Mouse (Mus musculus): ENCODE measurements at regions not wholly inside any gene's neighbourhood (a gene's known extent, or its start where the extent isn't known, plus 50 kb on each side); places are given as distances from the start of the nearest gene placed in this dataset.

DNA sequence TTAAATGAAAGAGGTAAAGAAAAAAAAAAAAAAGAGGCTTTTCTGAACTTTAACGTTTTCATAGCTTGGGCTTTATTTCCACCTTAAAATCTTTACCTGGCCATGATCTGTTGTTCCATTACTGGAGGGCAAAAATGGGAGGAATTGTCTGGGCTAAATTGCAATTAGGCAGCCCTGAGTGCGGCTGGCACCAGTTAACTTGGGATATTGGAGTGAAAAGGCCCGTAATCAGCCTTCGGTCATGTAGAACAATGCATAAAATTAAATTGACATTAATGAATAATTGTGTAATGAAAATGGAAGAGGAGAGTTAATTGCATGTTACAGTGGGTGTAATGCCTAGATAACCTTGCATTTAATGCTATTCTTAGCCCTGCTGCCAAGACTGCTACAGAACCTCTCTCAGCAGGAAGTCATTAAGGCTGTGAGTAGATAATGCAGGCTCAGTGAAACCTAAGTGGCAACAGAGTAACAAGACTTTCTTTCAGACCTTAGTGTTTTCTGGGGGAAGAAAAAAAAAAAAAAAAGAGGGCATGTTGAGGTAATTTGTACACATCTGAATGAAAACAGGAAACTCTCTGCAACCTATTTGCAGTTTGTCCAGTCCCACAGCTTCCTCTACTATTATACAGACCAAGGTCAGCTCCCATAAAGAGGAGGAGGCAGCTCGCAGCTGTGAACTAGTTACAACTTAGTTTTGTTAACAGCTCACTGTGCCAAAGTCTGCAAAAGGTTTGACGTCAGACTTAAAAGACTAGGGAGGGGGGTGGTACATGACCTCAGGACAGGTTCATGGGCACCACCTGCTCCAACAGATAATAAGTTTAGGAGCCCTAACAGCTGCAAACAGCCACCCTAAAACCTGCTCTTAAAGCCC lies 290.4 kb downstream of the Lmo4 start:
- H3K27me3 ChIP-seq (replicated peaks; ENCODE audit: control insufficient read depth, insufficient read depth, low read length) = no peaks in the 10 kb centered on the region
- peak; percentile 1 for DNase-seq
- H3K27ac ChIP-seq (ENCODE audit: insufficient read depth, low read depth, low read length) = no peak overlapping the region
- no peak overlapping the region for H3K4me3 ChIP-seq (ENCODE audit: insufficient read depth, low read depth, low read length)
- WGBS = 37% methylated on average over 6 of the region's 6 CpGs
- TF ChIP-seq CTCF (conservative IDR thresholded peaks at IDR 0.05; ENCODE audit: insufficient read depth, insufficient read length, low read depth, low read length) (no peak), POLR2A (IDR thresholded peaks at IDR 0.05; ENCODE audit: low read depth, low read length) (no peak)
- no peaks in the 10 kb centered on the region for H3K36me3 ChIP-seq (ENCODE audit: control insufficient read depth, insufficient read depth, low read length)
- H3K4me1 ChIP-seq (ENCODE audit: control insufficient read depth, insufficient read depth, low read length) = no peaks in the 10 kb centered on the region

- TF ChIP-seq CTCF (conservative IDR thresholded peaks at IDR 0.05; ENCODE audit: insufficient read depth, insufficient read length, low read depth, low read length) (no peak), POLR2A (IDR thresholded peaks at IDR 0.05; ENCODE audit: low read depth, low read length) (no peak)
- Histone ChIP-seq H3K4me3 (ENCODE audit: insufficient read depth, low read depth, low read length) (no peak overlapping the region), H3K4me1 (ENCODE audit: control insufficient read depth, insufficient read depth, low read length) (no peaks in the 10 kb centered on the region), H3K27me3 (replicated peaks; ENCODE audit: control insufficient read depth, insufficient read depth, low read length) (no peaks in the 10 kb centered on the region), H3K27ac (ENCODE audit: insufficient read depth, low read depth, low read length) (no peak overlapping the region), H3K36me3 (ENCODE audit: control insufficient read depth, insufficient read depth, low read length) (no peaks in the 10 kb centered on the region)
- 41% methylated on average over 3 of the region's 3 CpGs for WGBS
- DNase-seq = no peak
Measured at GRCm38 (mm10) chr3:143913044-143913574, 291.9 kb downstream of the Lmo4 start.

- TF ChIP-seq POLR2A (IDR thresholded peaks at IDR 0.05; ENCODE audit: low read depth, low read length) = no peak
- TF ChIP-seq CTCF (conservative IDR thresholded peaks at IDR 0.05; ENCODE audit: insufficient read depth, insufficient read length, low read depth, low read length) = no peak
- DNase-seq = no peak
- Histone ChIP-seq H3K27ac (ENCODE audit: insufficient read depth, low read depth, low read length) (no peak overlapping the region), H3K36me3 (ENCODE audit: control insufficient read depth, insufficient read depth, low read length) (no peaks in the 10 kb centered on the region), H3K27me3 (replicated peaks; ENCODE audit: control insufficient read depth, insufficient read depth, low read length) (no peaks in the 10 kb centered on the region), H3K4me1 (ENCODE audit: control insufficient read depth, insufficient read depth, low read length) (no peaks in the 10 kb centered on the region), H3K4me3 (ENCODE audit: insufficient read depth, low read depth, low read length) (no peak overlapping the region)
- WGBS = 69% methylated on average over 6 of the region's 6 CpGs
Measured at GRCm38 (mm10) chr3:143912433-143912832, 292.6 kb downstream of the Lmo4 start.

DNA sequence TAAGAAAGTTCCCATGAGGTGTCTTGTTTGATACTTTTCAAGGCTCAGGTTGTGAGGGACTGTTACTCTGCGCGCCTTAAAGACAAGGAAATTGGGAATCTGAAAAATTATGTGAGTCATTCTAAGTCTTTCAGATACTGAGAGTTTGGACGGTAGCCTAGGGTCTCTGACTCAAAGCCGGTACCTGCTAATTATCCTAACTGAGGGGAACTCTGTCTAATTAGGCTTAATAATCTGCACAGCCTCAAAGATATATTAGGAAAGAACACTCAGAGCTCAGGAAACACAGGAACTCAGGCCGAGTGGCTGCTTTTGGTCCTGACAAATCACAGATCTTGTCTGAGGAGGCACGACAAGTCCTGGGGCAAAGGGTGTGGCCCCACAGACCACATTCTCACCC lies 295.7 kb downstream of the Lmo4 start:
- DNase-seq = no peak
- 76% methylated on average over 6 of the region's 6 CpGs for WGBS
- Histone ChIP-seq H3K27ac (ENCODE audit: insufficient read depth, low read depth, low read length) (no peak overlapping the region), H3K27me3 (replicated peaks; ENCODE audit: control insufficient read depth, insufficient read depth, low read length) (no peaks in the 10 kb centered on the region), H3K4me3 (ENCODE audit: insufficient read depth, low read depth, low read length) (no peak overlapping the region), H3K36me3 (ENCODE audit: control insufficient read depth, insufficient read depth, low read length) (no peaks in the 10 kb centered on the region), H3K4me1 (ENCODE audit: control insufficient read depth, insufficient read depth, low read length) (no peaks in the 10 kb centered on the region)
- no peak for TF ChIP-seq POLR2A (IDR thresholded peaks at IDR 0.05; ENCODE audit: low read depth, low read length)
- TF ChIP-seq CTCF (conservative IDR thresholded peaks at IDR 0.05; ENCODE audit: insufficient read depth, insufficient read length, low read depth, low read length) = no peak

DNA sequence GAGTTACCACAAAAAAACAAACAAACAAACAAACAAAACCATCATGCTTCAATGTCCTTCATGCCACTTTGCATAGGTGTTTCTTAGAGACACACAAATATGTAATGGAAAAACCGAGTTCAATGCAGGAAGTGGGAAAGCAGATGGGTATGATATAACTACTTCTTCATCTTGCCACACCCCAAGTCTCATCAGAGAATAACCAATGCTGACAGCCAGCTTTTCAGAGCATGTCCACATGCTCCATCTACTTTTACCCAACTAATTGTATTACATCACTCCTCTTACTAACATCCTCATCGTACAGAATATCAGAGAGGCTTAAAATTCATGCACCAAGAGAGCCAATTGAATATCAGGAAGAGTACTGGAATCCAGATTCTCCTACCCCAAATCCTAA lies 301.6 kb downstream of the Lmo4 start:
- Histone ChIP-seq H3K4me3 (ENCODE audit: insufficient read depth, low read depth, low read length) (no peak overlapping the region), H3K27me3 (replicated peaks; ENCODE audit: control insufficient read depth, insufficient read depth, low read length) (no peaks in the 10 kb centered on the region), H3K36me3 (ENCODE audit: control insufficient read depth, insufficient read depth, low read length) (no peaks in the 10 kb centered on the region), H3K4me1 (ENCODE audit: control insufficient read depth, insufficient read depth, low read length) (no peaks in the 10 kb centered on the region), H3K27ac (ENCODE audit: insufficient read depth, low read depth, low read length) (no peak overlapping the region)
- 87% methylated on average over 2 of the region's 2 CpGs for WGBS
- TF ChIP-seq CTCF (conservative IDR thresholded peaks at IDR 0.05; ENCODE audit: insufficient read depth, insufficient read length, low read depth, low read length) (no peak), POLR2A (IDR thresholded peaks at IDR 0.05; ENCODE audit: low read depth, low read length) (no peak)
- DNase-seq = no peak

DNA sequence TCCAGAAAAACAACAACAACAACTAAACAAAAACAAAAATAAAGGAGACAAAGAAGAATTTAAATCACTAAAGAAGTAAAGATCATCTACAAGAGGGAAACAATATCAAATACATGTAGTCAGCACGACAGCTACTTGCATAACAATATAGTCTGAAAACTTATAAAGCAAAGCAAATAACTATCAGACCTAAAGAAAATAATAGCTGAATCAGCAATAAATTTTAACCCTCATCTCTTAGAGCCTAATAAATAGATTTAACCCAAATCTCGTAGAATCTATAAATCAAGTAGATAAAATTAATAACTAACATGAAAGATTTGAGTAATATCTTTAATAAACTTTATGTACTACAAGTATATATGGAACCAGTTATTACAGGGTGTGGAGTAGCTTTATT lies 324.2 kb downstream of the Lmo4 start:
- TF ChIP-seq POLR2A (IDR thresholded peaks at IDR 0.05; ENCODE audit: low read depth, low read length) = no peak
- no peak for TF ChIP-seq CTCF (conservative IDR thresholded peaks at IDR 0.05; ENCODE audit: insufficient read depth, insufficient read length, low read depth, low read length)
- no peak overlapping the region for H3K4me3 ChIP-seq (ENCODE audit: insufficient read depth, low read depth, low read length)
- WGBS = 83% methylated on average over 2 of the region's 2 CpGs

GRCm38 (mm10) chr3:143873876-143874275 lies 331.1 kb downstream of the Lmo4 start:
- H3K4me1 ChIP-seq (ENCODE audit: control insufficient read depth, insufficient read depth, low read length) = no peaks in the 10 kb centered on the region
- no peak overlapping the region for H3K27ac ChIP-seq (ENCODE audit: insufficient read depth, low read depth, low read length)
- TF ChIP-seq POLR2A (IDR thresholded peaks at IDR 0.05; ENCODE audit: low read depth, low read length) (no peak), CTCF (conservative IDR thresholded peaks at IDR 0.05; ENCODE audit: insufficient read depth, insufficient read length, low read depth, low read length) (no peak)
- H3K36me3 ChIP-seq (ENCODE audit: control insufficient read depth, insufficient read depth, low read length) = no peaks in the 10 kb centered on the region
- no peaks in the 10 kb centered on the region for H3K27me3 ChIP-seq (replicated peaks; ENCODE audit: control insufficient read depth, insufficient read depth, low read length)
- H3K4me3 ChIP-seq (ENCODE audit: insufficient read depth, low read depth, low read length) = no peak overlapping the region
- no peak for DNase-seq
- WGBS = 89% methylated on average over 3 of the region's 3 CpGs

More for the DNA sequence above, 324.2 kb downstream of the Lmo4 start:
- no peak for DNase-seq
- no peak overlapping the region for H3K27ac ChIP-seq (ENCODE audit: insufficient read depth, low read depth, low read length)
- H3K36me3 ChIP-seq (ENCODE audit: control insufficient read depth, insufficient read depth, low read length) = no peaks in the 10 kb centered on the region
- no peaks in the 10 kb centered on the region for H3K4me1 ChIP-seq (ENCODE audit: control insufficient read depth, insufficient read depth, low read length)
- H3K27me3 ChIP-seq (replicated peaks; ENCODE audit: control insufficient read depth, insufficient read depth, low read length) = no peaks in the 10 kb centered on the region

Measured in kidney, adult 2 months (tissue).